Mouse (Mus musculus) cerebellum, adult 11-12 months (tissue): ENCODE data around the gene Gm11559.
"Not testable (repeated sequence)": the region's sequence is repeated elsewhere in the genome, so short reads cannot be mapped to it uniquely, and the experiment has no call there.

ENCODE experiments used
- DNase-seq: peaks from one replicate; pipeline ENCODE4 v3.0.0; 2022

Gene Gm11559

DNA sequence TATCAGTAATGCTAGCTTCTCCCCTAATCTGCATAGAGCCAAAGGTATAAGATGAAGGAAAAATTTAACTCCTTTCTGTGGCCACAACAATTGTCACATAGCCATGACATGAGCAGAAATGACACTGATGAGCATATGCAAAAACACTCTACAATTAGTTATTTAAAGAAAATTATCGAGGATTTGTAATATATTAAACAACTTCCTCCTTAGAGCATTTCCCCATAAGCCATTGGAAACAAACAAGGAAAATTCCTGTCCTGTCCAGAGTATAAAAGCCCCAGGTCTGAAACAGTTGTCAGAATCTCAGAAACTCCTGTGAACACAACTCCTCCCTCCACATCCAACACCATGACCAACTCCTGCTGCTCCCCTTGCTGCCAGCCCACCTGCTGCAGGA is at the start of gene Gm11559:
Gm11559 (plus strand) TSS at position 301 of the 400 bp plus-strand sequence.
- not testable (repeated sequence) for DNase-seq

DNA sequence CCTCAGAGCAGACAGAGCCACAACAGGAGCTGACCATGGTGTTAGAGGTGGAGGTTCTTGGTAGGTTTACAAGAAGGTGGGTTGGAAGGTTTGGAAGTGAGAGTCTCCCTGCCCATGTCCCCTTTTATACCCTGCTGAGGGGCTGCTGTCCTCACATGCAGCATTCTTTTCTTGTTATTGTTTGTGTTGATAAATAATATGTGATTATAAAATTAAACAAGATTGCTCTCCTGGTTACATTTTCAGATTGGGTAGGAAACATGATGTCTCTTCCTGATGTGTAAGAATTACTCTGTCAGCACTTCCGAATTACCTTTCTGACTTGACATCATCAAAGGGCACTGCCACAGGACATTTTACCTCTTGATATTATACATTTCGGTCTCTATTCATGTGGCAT is 48.7 kb upstream of the Gm11559 start, which contains the start of gene Gm11564:
Gm11564 (minus strand) TSS at position 101 of the 400 bp plus-strand sequence.
- not testable (repeated sequence) for DNase-seq

DNA sequence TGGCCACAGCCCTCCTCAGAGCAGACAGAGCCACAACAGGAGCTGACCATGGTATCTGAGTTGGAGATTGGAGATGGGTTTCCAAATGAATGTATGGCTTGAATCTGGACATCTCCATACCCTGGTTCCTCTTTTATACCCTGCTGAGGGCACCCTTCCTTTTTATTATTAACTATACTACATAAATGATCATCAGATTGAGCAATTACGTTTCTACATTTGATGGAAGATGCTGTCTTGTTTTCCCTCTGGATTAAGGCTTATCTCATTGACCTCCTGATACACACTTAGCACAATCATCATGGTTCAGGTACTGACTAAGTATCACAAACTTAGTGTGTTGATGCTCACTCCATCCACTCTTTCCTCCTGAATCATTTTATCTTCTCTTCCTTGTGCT is 26.3 kb upstream of the Gm11559 start, which contains the start of gene 2300003K06Rik:
2300003K06Rik (minus strand) TSS at position 101 of the 400 bp plus-strand sequence.
- DNase-seq, result no peak

DNA sequence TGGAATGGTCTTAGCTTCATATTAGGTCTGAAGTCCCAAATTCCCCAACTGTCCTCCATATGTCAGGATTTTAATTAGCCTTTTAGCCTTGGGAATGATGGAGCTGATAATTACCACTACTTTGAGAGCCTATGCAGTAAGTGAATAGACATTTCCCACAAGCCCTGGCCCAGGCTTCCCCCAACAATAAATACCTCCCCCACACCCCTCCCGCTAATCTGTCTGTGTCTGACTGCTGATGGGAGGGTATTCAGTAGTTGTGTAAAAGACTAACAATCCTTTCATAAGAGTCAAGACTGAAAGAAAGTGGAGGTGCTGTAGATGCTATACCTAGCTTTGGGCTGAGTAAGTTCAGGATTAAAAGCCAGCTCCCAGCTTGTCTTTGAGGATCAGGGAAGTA is 22.1 kb upstream of the Gm11559 start:
- DNase-seq, result no peak

DNA sequence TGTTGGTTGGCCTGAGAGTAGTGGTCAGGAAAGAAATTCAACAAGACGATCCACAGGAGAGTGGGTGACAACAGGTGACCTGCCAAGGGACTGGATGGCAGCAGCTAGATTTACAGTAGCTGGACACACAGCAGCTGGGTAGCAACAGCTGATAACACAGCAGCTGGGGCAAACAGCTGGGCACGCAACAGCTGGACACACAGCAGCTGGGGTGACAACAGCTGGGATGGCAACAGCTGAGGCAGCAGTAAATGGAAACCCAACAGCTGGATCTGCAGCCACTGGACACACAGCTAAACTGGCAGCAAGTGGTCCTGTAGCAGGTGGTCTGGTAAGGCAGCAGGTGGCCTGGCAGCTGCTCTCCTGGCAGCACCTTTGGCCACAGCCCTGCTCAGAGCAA is 17.5 kb upstream of the Gm11559 start:
- DNase-seq, result no peak

DNA sequence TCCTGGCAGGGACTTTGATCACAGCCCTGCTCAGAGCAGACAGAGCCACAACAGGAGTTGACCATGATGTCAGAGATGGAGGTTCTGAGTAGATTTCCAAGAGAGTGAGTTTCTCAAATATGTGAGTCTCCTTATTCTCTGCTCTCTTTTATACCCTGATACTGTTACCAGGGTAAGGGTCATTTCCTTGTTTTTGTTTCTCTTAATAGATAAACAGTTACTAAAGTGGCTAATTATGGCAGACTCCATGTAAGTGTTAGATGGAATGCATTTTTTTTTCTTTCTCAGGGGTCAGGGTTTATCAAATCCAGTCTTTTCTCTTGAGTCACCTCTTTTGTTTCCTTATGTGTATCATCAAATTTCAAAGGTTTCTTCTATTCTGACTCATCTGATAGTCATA is 12.8 kb upstream of the Gm11559 start, which contains the start of gene Krtap4-16:
Krtap4-16 (minus strand) TSS at position 101 of the 400 bp plus-strand sequence.
- DNase-seq, result no peak

DNA sequence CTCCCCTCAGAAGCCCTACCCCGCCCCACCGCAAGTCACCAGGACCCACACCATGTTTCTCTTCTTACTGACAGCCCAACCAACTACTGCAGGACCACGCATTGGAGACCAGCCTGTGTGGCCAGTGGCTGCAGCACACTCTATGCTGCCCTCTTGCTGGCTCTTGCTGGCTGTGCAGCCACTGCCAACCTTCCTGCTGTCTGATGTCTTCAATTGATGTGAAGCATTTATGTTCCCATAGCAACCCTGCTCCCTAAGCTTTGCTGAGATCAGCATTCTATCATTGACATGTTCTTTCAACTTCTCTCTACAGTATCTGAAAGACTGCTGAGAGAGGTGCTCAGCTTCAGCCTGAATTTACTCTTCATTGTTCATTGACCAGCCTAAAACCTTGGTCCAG is 10.2 kb upstream of the Gm11559 start:
- DNase-seq, result no peak

DNA sequence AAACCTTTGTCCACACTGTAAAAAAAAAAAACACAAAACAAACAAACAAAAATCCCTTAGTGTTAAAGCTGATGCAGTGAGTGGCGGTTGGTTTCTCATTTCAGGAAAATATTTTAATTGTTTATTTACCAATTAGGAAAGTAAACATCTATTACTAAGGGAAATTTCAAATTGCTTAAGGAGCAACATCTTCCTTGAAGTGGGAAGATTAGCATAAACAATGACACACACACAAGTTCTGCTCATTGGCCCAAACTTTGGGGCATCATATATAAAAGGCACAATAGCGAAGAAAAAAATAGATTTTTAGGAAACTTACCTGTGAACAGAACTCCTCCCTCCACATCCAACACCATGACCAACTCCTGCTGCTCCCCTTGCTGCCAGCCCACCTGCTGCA is 6.7 kb upstream of the Gm11559 start, which contains the start of gene Gm11568:
Gm11568 (plus strand) TSS at position 301 of the 400 bp plus-strand sequence.
- no peak for DNase-seq

DNA sequence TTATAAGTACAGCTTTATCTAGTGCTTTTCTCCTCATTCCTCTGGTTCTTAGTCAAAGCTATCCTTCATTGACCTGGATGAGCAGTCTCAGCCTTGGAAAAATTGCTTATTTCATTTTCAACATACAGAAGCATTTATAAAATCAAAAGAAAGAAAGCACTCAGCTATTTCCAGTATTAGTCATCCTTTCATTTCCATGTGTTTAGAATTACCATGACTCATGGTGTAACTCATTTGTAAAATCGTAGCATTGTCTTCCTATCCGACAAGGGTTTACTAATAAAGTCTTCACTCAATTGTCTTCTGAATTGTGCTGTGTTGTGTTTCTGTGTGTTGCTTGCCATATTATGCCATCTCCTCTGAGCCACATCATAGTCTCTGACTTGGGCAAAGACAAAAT is 5.5 kb upstream of the Gm11559 start:
- DNase-seq, result no peak

DNA sequence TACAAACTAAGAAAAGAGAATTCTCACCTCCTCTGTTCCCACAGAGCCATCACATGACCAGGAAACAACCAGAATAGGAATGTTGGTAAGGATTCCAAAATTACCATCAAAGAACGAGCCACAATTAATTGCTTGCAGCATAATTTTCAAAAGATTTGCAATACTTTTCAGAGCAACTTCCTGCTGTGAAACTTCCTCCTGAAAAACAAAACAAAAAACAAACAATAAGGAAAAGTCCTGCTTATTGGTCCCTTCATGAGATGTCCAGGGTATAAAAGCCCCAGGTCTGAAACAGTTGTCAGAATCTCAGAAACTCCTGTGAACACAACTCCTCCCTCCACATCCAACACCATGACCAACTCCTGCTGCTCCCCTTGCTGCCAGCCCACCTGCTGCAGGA is 8.8 kb downstream of the Gm11559 start, which contains the start of gene Krtap9-1:
Krtap9-1 (plus strand) TSS at position 301 of the 400 bp plus-strand sequence.
- not testable (repeated sequence) for DNase-seq

DNA sequence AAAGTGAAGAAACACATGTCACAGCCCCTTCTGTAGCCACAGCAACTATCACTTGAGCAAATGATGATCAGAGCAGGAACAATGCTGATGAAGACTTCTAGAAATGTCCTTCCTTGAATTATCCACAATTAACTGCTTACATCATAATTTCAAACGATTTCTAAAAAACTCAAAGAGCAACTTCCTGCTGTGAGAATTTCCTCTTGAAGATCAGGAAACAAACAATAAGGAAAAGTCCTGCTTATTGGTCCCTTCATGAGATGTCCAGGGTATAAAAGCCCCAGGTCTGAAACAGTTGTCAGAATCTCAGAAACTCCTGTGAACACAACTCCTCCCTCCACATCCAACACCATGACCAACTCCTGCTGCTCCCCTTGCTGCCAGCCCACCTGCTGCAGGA is 14.6 kb downstream of the Gm11559 start, which contains the start of gene Gm11567:
Gm11567 (plus strand) TSS at position 301 of the 400 bp plus-strand sequence.
- DNase-seq, result not testable (repeated sequence)

DNA sequence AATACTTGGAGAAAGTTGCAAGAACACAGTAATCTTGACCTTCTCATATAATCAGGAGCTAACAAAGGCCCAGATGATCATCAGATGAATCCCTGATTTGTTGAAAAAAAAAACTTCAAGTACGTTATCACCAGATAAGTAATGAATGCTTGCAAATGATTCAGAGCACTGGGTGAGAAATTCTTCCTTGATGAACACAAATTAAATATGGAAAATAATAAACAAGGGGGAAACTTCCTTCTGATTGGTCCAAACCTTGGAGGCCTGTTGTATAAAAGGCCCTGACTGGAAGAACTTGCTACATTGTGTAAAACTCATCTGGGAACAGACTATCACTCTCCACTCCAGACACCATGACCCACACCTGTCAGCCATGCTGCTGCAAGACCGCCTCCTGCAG is 43.3 kb downstream of the Gm11559 start, which contains the start of gene Krtap31-1:
Krtap31-1 (plus strand) TSS at position 301 of the 400 bp plus-strand sequence.
- DNase-seq, result no peak

DNA sequence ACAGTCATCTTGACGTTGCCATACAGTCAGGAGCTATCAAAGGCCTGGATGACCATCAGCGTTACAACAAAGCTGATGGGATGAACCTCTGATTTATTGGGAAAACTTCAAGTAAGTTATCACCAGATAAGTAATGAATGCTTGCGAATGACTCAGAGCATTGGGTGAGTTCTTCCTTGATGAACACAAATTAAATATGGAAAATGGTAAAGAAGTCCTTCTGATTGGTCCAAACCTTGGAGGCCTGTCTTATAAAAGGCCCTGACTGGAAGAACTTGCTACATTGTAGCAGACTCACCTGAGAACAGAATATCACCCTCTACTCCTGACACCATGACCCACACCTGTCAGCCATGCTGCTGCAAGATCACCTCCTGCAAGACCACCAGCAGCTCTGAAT is 50.2 kb downstream of the Gm11559 start, which contains the start of gene Gm11565:
Gm11565 (plus strand) TSS at position 301 of the 400 bp plus-strand sequence.
- DNase-seq, result no peak
